Mouse (Mus musculus): ENCODE measurements at regions not wholly inside any gene's neighbourhood (a gene's known extent, or its start where the extent isn't known, plus 50 kb on each side); places are given as distances from the start of the nearest gene placed in this dataset.
A peak's percentile ranks its signal among the peaks of the same experiment; 100 is the strongest.
"Not testable (repeated sequence)": the region's sequence is repeated elsewhere in the genome, so short reads cannot be mapped to it uniquely, and the experiment has no call there.

DNA sequence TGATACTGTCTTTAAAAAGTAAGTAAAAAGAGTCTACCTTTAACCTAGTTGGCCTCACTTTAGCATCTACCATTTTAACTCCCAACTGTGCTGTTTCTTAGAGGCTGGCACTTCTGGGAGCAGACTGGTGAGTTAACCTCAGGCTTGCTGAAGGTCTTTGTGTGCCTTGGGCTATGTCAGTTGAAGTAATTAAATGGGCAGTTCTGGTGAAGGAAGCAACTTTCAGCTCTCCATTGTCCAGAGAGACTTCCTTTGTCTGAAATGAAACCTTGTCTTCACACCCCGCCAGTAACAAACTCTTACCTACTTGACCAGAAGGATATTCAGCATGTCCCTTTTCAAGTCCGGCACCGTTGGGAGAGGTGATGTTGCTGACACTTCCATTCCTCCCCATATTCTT, 55.5 kb downstream of the Zfp281 start:
- no peaks in the 10 kb centered on the region for H3K27me3 ChIP-seq (ENCODE audit: insufficient read depth, low read length)
- H3K36me3 ChIP-seq (ENCODE audit: insufficient read depth, low read length), result no peaks in the 10 kb centered on the region
- ATAC-seq (no peak), DNase-seq (ENCODE audit: low spot score) (no peak)
- no peak overlapping the region for H3K4me2 ChIP-seq (ENCODE audit: low read depth, low read length)
- H3K27ac ChIP-seq, result no peak overlapping the region
- H3K4me3 ChIP-seq (ENCODE audit: low read length), result no peak overlapping the region
- no peak for TF ChIP-seq CTCF (IDR thresholded peaks at IDR 0.05; ENCODE audit: low read depth)
- WGBS, result 74% methylated on average over 3 of the region's 3 CpGs
- H3K9me3 ChIP-seq (ENCODE audit: low read length), result no peaks in the 10 kb centered on the region
- H3K4me1 ChIP-seq (ENCODE audit: insufficient read depth, low read length), result no peaks in the 10 kb centered on the region
- H3K9ac ChIP-seq (replicated peaks; ENCODE audit: low read length), result no peak overlapping the region

DNA sequence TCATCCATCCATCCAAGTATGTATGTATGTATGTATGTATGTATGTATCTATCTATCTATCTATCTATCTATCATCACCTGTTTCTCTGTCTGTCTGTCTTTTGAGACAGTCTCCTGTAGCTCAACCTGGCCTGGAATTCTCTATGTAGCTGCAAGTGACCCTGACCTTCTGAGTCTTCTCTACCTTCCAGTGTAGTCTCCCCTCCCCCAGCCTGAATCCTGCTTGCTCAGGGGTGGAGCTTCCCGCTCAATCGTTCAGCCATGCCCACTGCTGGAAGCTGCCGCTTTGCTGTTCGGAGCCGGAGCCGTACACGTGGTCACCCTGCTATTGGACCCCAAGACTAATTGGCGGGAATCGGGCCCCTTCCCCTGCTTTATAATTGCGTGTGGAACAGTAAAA, 57.6 kb downstream of the Zfp281 start:
- not testable (repeated sequence) for ATAC-seq

GRCm38 (mm10) chr1:136683061-136683531, 58.4 kb downstream of the Zfp281 start:
- H3K36me3 ChIP-seq (ENCODE audit: insufficient read depth, low read length), result no peaks in the 10 kb centered on the region
- no peak overlapping the region for H3K9ac ChIP-seq (replicated peaks; ENCODE audit: low read length)
- no peaks in the 10 kb centered on the region for H3K4me1 ChIP-seq (ENCODE audit: insufficient read depth, low read length)
- no peaks in the 10 kb centered on the region for H3K27me3 ChIP-seq (ENCODE audit: insufficient read depth, low read length)
- 70% methylated on average over 3 of the region's 3 CpGs for WGBS
- no peak for ATAC-seq
- H3K9me3 ChIP-seq (ENCODE audit: low read length), result no peaks in the 10 kb centered on the region
- H3K4me2 ChIP-seq (ENCODE audit: low read depth, low read length), result no peak overlapping the region
- H3K4me3 ChIP-seq (ENCODE audit: low read length), result no peak overlapping the region
- no peak for DNase-seq (ENCODE audit: low spot score)
- no peak overlapping the region for H3K27ac ChIP-seq
- TF ChIP-seq CTCF (IDR thresholded peaks at IDR 0.05; ENCODE audit: low read depth), result no peak

More for the DNA sequence above, 57.6 kb downstream of the Zfp281 start:
- not testable (repeated sequence) for H3K36me3 ChIP-seq (ENCODE audit: insufficient read depth, low read length); H3K4me3 ChIP-seq (ENCODE audit: low read length); H3K9me3 ChIP-seq (ENCODE audit: low read length); H3K4me2 ChIP-seq (ENCODE audit: low read depth, low read length); H3K9ac ChIP-seq (replicated peaks; ENCODE audit: low read length); H3K27me3 ChIP-seq (ENCODE audit: insufficient read depth, low read length); H3K27ac ChIP-seq; DNase-seq (ENCODE audit: low spot score); H3K4me1 ChIP-seq (ENCODE audit: insufficient read depth, low read length)
- WGBS, result 73% methylated on average over 10 of the region's 10 CpGs

GRCm38 (mm10) chr1:136683561-136684131, 58.9 kb downstream of the Zfp281 start:
- 51% methylated on average over 10 of the region's 10 CpGs for WGBS
- DNase-seq (ENCODE audit: low spot score) (peak; percentile 59), ATAC-seq (peak; percentile 35; the same call in 1 of the 2 replicates)

GRCm38 (mm10) chr1:136684481-136684880, 59.8 kb downstream of the Zfp281 start:
- Histone ChIP-seq H3K4me1 (ENCODE audit: insufficient read depth, low read length) (no peaks in the 10 kb centered on the region), H3K4me3 (ENCODE audit: low read length) (no peak overlapping the region), H3K4me2 (ENCODE audit: low read depth, low read length) (no peak overlapping the region), H3K27ac (no peak overlapping the region), H3K36me3 (ENCODE audit: insufficient read depth, low read length) (no peaks in the 10 kb centered on the region), H3K27me3 (ENCODE audit: insufficient read depth, low read length) (no peaks in the 10 kb centered on the region), H3K9ac (replicated peaks; ENCODE audit: low read length) (no peak overlapping the region), H3K9me3 (ENCODE audit: low read length) (no peaks in the 10 kb centered on the region)
- WGBS, result 86% methylated on average over 5 of the region's 5 CpGs
- no peak for TF ChIP-seq CTCF (IDR thresholded peaks at IDR 0.05; ENCODE audit: low read depth)
- ATAC-seq (no peak), DNase-seq (ENCODE audit: low spot score) (no peak)

More at GRCm38 (mm10) chr1:136683561-136684131, 58.9 kb downstream of the Zfp281 start:
- TF ChIP-seq CTCF (IDR thresholded peaks at IDR 0.05; ENCODE audit: low read depth), result no peak
- no peak overlapping the region for H3K4me2 ChIP-seq (ENCODE audit: low read depth, low read length)
- no peak overlapping the region for H3K27ac ChIP-seq
- H3K36me3 ChIP-seq (ENCODE audit: insufficient read depth, low read length), result no peaks in the 10 kb centered on the region
- H3K9ac ChIP-seq (replicated peaks; ENCODE audit: low read length), result no peak overlapping the region
- H3K27me3 ChIP-seq (ENCODE audit: insufficient read depth, low read length), result no peaks in the 10 kb centered on the region
- H3K4me3 ChIP-seq (ENCODE audit: low read length), result no peak overlapping the region
- no peaks in the 10 kb centered on the region for H3K4me1 ChIP-seq (ENCODE audit: insufficient read depth, low read length)
- no peaks in the 10 kb centered on the region for H3K9me3 ChIP-seq (ENCODE audit: low read length)

DNA sequence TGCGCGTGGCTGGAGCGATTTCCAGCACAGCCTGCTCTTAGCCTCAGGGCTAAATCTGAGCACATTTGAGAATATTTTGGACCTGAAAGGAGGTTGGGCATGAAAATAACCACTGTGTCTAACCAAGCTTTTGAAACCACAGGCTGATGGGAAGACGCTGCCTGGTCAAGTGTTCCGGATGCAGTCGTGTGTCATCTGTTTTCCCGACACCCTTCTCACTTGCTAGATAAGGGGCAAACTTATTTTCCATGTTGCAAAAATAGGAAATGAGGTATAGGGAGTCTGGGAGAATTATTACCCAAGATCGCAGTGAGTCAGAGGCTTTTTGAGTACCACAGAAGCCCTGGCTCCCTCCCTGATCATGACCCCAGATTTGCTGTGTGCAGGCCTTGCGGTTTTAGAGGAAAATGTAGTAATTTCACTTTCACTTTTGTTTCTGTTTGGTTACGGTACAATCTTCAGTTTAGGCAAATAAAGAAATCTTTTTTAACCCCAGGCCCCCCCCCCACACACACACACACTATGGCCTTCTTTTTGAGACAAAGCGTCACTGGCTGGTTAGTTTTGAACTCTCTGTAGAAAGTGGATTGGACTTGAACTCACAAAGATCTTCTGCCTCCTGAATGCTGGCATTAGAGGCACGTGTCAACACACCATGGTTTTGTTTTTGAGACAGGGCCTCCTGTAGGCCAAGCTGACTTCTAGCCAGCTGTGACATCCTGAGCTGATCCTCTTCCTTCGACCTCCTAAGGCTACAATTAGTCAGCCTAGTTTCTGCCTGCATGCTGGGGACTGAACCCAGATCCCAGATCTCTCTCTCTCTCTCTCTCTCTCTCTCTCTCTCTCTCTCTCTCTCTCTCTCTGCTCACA, 60.7 kb downstream of the Zfp281 start:
- Histone ChIP-seq H3K27me3 (ENCODE audit: insufficient read depth, low read length) (no peaks in the 10 kb centered on the region), H3K9ac (replicated peaks; ENCODE audit: low read length) (no peak overlapping the region), H3K36me3 (ENCODE audit: insufficient read depth, low read length) (no peaks in the 10 kb centered on the region), H3K4me1 (ENCODE audit: insufficient read depth, low read length) (no peaks in the 10 kb centered on the region), H3K27ac (no peak overlapping the region), H3K4me2 (ENCODE audit: low read depth, low read length) (no peak overlapping the region), H3K9me3 (ENCODE audit: low read length) (no peaks in the 10 kb centered on the region), H3K4me3 (ENCODE audit: low read length) (no peak overlapping the region)
- DNase-seq (ENCODE audit: low spot score) (no peak), ATAC-seq (no peak)
- TF ChIP-seq CTCF (IDR thresholded peaks at IDR 0.05; ENCODE audit: low read depth), result no peak
- 72% methylated on average over 13 of the region's 13 CpGs for WGBS

- H3K9me3 ChIP-seq (ENCODE audit: low read length), result no peaks in the 10 kb centered on the region
- no peak overlapping the region for H3K4me3 ChIP-seq (ENCODE audit: low read length)
- no peak overlapping the region for H3K27ac ChIP-seq
- DNase-seq (ENCODE audit: low spot score) (no peak), ATAC-seq (no peak)
- no peak overlapping the region for H3K4me2 ChIP-seq (ENCODE audit: low read depth, low read length)
- no peaks in the 10 kb centered on the region for H3K4me1 ChIP-seq (ENCODE audit: insufficient read depth, low read length)
- H3K27me3 ChIP-seq (ENCODE audit: insufficient read depth, low read length), result no peaks in the 10 kb centered on the region
- H3K36me3 ChIP-seq (ENCODE audit: insufficient read depth, low read length), result no peaks in the 10 kb centered on the region
- TF ChIP-seq CTCF (IDR thresholded peaks at IDR 0.05; ENCODE audit: low read depth), result no peak
- H3K9ac ChIP-seq (replicated peaks; ENCODE audit: low read length), result no peak overlapping the region
These were observed 61.8 kb downstream of the Zfp281 start for GRCm38 (mm10) chr1:136686467-136686866.

All from hindbrain, postnatal 0 days (tissue).